Mouse (Mus musculus) Muller cell, postnatal 12 days (primary cell): Measurements from ENCODE around the gene Hoxc5.

Source experiments
- DNase-seq: peaks from one replicate; pipeline ENCODE4 v3.0.0-alpha.2; 2015; ENCODE audit errors: inconsistent ontology term

Hoxc5 gene

DNA sequence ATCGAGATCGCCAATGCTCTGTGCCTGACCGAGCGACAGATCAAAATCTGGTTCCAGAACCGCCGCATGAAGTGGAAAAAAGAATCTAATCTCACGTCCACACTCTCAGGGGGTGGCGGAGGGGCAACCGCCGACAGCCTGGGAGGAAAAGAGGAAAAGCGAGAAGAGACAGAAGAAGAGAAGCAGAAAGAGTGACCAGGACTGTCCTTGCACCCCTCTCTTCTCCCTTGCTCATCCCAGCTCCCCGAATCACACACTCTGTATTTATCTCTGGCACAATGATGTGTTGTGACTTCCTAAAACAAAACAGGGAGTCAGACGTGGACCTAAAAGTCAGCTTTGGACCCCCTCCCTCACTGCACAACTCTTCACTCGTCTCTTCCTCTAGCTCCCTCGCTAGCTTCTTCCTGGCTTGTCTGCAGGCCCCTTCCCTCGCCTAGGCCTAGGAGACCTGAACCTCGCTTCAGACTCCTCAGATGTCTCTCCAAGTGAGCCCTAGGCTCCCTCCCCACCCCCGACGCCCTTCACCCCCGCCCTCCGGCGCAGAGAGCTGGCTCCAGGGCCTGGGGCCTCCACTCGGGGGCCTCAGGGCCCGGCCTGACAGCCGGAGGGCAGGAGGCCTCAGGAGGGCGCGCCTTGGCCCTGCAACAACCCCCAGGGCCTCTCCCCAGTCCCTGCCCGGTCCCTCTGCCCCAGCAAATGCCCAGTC lies 43.8 kb downstream of the Hoxc5 start:
- no peak for DNase-seq

GRCm38 (mm10) chr15:103011928-103012486 lies 44.8 kb downstream of the Hoxc5 start:
- DNase-seq, result no peak

- no peak for DNase-seq
Observed at GRCm38 (mm10) chr15:103013238-103013984, 46.2 kb downstream of the Hoxc5 start.

GRCm38 (mm10) chr15:103014166-103015008 lies 47.1 kb downstream of the Hoxc5 start:
- DNase-seq, result peak; percentile 20

DNA sequence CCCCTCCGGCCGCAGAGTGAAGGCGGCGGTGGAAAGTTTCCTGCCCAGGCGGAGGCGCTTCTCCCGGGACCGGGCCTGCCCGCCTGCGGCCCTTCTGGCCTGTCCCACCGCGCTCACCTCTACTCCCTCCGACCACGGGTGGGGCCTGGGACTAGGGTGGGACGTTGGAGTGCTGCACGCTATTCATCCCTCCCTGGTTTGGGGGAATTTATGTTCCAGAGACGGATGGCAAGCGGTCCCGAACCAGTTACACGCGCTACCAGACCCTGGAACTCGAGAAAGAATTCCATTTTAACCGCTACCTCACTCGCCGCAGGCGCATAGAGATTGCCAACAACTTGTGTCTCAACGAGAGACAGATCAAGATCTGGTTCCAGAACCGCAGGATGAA lies 47.8 kb downstream of the Hoxc5 start:
- DNase-seq, result no peak

GRCm38 (mm10) chr15:103015406-103016166 lies 48.3 kb downstream of the Hoxc5 start:
- DNase-seq, result no peak

GRCm38 (mm10) chr15:103018636-103019035 lies 51.4 kb downstream of the Hoxc5 start, which contains the start of gene Hoxc4:
Gene Hoxc4, plus strand, starts transcription at chr15:103018934.
- DNase-seq, result no peak

DNA sequence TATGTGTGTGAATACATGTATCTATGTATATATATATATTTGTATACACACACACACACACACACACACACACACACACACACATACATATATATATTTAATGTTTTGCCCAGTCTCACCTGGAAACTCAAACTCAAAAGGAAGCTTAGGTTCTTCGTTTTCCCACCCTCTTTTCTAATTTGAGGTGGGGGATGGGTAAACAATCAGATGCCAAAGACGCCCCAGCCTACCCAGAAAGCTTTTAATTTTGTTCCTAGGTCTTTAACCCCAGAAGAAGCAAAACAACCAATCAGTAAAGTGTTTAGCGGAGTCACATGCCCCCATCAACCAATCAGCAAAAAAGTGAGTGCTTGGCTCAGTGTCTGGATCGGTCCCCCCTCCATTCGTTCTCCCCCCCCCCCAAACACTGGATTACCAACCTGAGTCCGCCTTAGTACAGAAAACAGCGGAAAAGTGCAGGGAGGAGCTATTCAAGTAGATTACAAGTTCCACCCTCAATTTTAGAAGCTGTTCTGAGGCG lies 53.7 kb downstream of the Hoxc5 start:
- DNase-seq, result no peak

DNA sequence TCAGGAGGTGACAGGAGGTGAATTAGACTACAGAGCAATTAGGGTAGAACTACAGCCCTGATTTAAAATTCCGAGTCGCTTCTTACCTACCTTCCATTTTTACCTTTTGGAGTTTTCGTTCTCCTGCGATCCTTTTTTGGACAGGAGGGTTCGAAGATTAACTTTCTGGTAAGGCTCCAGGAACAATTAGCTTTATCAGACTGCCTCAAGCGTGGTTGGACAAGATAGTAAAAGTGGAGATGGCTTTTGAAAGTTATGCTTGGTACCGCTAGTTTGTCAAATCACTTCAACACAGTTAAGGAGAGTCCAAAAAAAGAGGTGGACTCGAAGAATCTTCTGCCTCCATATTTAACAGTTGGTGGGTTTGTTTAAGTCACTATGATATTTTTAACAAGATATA lies 54.3 kb downstream of the Hoxc5 start:
- no peak for DNase-seq

DNA sequence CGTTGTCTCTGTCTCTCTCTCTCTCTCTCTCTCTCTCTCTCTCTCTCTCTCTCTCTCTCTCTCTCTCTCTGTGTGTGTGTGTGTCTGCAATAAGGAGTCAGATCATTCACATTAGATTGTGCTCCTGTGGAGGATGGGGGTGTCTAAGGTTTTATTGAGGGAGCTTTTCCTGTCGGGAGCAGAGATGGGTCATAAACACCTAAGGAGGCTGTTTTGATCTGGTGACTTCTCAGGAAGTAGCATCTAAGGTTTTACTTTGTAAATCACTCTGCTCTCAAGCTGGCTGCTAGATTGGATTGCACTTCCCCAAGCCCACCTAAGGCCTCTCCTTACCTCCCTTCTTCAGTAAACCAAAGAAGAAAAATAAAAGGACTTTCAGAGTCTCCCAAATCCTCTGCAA lies 56.9 kb downstream of the Hoxc5 start:
- no peak for DNase-seq

DNA sequence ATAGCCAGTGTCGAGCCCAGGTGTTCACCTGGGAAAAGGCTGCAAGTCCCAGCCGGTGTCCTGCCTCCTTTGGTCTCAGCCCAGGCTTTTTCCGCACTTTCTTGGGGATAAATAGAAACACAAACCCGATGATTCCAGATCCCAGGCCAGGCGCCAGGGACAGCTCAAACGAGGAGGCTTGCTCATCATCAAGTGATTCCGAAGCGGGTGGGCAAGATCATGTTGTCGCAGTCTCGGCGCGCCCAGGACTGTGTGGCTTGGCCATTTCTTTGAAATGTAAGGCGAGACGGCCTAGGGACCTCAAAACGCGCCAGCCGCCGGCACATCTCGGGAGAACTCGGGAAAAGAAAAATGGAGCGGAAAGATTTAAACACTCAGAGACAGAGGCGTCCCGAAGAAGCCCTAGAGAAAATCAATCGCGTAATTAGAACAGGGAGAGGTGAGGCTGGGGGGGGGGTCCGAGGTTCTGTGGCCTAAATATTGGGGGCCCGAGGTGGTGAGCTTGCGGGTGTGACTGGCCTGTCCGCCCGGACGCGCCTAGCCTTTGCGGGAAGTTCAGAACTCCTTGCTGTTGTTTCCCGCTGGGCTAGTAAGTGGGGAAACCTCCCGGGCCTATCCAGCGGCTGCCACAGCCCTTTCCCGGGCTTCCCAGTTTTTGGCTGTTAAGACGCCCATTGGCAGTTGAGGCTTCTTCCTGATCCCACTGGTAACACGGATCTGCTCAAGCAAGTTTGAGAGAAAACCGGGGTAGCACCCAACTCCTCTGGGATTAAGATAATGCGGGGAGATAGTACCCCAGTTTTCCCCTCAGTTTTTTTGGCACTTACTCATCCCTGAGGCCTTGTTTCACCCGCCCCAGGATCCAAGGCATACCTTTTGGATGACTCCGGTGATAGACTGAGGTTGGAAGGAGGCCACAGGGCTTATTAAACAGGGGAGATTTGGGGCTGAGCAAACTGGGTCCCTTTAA lies 60.3 kb downstream of the Hoxc5 start:
- DNase-seq, result no peak

DNA sequence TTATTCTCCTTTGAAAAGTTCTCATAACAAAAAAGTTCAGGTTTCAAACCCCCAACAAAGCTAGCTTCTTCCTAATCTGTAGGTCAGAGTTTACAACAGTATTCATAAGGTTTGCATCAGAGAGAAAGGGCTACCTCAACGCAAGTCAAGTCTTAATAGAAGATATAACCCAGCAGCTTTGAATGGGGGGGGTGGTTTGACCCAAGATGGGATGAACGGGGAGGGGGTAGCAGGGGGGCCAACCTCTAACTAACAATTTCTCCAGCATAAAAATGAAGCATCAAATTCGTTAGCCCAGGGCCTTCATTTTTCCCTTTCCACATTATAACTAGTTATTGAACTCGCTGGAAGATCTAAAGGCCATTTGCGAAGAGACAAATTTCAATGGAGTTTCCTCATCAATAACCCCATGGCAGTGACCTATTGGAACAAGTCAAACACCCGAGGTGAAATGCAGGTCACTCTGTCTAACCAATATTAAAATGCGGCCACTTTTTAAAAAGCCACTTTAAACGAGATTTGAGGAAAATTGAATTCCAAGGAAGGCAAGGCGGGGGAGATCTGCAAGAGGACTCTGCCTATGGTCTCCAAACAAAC lies 61.8 kb downstream of the Hoxc5 start:
- DNase-seq, result no peak

DNA sequence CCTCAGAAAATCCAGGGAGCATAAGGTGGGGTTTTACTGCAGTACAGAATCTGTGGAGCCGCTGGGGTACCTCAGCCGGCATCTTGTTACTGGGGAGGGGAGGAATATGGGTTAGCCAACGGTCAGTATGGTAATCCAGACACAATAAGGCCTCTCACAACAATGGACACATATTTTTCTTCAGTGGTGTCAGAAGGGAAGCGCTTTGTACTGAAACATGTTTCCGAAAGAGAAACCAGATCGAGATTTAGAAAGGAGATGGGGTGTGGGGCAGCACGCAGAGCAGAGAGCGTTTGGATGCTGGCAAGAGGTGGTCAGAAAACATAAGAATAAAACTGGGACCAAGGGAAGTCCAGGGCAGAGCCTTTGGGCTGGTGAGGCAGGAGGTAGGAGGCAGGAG lies 62.9 kb downstream of the Hoxc5 start:
- DNase-seq, result no peak

GRCm38 (mm10) chr15:103032167-103032566 lies 64.9 kb downstream of the Hoxc5 start:
- DNase-seq, result no peak

DNA sequence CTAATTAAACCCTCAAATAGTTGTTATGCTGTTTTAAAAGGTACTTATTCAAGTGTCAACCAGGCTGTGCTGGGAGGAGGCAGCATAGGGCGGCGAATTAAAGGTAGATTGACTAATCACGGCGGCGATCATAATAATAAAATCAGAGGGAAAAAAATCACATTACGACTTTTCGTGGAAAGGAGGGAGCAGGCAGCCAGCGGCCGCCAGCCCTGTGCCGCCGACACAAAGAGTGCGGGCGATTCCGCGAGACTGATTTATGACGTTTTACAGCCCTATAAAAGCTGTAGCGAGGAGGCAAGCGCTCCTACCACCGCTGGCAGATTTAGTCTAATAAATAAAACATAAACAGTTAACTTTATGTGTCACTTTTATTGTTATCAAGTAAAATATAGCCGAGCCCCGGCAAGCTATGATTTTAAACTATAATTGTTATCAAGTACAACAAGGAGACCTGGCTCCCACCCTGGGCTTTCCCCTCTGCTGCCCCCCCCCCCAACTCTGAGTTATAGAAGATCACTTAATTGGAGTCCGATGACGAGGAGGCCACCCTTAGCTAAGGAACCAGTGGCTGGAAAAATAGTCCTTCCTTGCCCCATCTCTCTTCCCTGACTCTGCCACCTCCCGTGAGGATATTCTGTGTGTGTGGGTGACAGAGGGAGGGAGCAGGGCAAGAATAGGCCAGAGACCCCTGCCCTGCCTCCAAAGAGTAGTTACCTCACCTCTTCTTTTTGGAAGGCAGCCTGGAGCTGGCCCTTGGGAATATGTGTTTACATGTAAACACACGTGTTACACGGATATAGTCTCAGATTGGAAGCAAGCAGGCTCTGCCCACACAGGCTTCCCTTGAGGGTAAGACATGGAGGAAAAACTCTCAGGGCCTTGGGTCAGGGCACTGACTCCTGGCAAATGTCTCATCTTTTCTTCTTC lies 65.7 kb downstream of the Hoxc5 start:
- DNase-seq, result no peak

DNA sequence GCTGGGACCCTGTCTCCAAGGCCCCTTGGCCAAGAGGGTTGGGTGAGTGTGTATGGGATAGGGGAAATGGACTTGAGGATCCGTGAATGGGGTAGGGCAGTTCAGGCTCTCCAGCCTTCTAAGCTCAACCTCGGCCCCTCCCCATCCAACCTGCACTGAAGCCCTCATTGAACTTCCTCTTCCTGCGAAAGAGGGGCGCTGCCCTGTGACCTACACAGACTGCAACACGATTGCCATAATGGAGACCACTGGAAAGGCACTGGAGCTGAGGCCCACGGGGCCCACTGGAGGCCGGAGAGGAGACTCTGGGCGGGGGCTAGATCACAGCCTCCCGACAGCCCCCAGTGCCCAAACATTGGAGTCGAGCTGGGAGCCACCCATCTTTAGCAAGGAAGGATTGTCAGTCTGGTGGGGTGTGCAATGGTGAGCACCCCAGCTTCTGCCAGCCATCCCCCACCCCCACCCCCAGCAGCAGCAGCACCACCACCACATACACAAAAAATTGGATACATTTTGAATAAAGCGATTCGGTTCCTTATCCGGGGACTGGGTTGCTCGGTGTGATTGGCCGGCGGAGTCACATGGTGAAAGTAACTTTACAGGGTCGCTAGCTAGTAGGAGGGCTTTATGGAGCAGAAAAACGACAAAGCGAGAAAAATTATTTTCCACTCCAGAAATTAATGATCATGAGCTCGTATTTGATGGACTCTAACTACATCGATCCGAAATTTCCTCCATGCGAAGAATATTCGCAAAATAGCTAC lies 67.0 kb downstream of the Hoxc5 start:
- DNase-seq, result no peak

DNA sequence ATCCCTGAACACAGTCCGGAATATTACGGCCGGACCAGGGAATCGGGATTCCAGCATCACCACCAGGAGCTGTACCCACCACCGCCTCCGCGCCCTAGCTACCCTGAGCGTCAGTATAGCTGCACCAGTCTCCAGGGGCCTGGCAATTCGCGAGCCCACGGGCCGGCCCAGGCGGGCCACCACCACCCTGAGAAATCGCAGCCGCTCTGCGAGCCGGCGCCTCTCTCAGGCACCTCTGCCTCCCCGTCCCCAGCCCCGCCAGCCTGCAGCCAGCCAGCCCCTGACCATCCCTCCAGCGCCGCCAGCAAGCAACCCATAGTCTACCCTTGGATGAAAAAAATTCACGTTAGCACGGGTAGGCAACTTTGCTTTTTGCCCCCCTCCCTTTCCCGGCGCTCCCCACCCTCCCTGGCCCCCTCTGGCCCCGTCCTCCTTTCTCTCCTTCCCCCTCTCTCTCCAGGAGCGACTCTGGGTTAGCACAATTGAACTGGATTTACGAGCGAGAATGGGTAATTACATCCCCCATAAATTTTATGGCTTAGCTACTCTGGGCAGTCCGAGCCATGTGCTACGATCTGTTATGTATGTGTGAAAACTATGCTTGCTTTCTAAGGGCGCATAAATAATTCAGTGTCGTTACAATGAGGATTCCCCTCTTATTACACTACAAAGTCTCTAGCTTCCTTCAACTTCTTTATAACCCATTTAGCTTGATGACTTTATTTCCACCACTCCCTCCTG lies 67.7 kb downstream of the Hoxc5 start:
- DNase-seq, result no peak
